Mouse (Mus musculus) MEL (cell line): ENCODE results near the gene Dip2a. TPM values are rescaled to one million over a fixed set of nuclear protein-coding genes. Genes with fewer than 3 reads are reported as not detected.

ENCODE experiments used
- DNase-seq: peaks from one replicate; pipeline ENCODE4 v3.0.0; 2011; ENCODE audit warnings: low read depth, low spot score
- H3K27ac ChIP-seq: 2 replicates; pipeline ENCODE4 v1.5.1; 2012; ENCODE audit warnings: low read depth, mild to moderate bottlenecking, control low read depth, low read length, moderate library complexity; ENCODE audit not compliant: control insufficient read depth
- H3K27me3 ChIP-seq, 2 experiments: fragments of 150-350 bp in 1 of 2; sonication (generic) in 1 of 2; 2 replicates each; pipeline ENCODE4 v1.6.1; 2012; ENCODE audit warnings: low read length in 2 of 2, mild to moderate bottlenecking in 2 of 2, improper control_type of control experiment in 1 of 2, moderate library complexity in 1 of 2; ENCODE audit not compliant: insufficient read depth in 2 of 2, control insufficient read depth in 1 of 2
- H3K36me3 ChIP-seq, 2 experiments: 2 replicates each; pipeline ENCODE4 v1.6.1; 2012 to 2014; ENCODE audit warnings: low read length in 2 of 2, improper control_type of control experiment in 1 of 2, inconsistent platforms in 1 of 2, mild to moderate bottlenecking in 1 of 2; ENCODE audit not compliant: insufficient read depth in 2 of 2, control insufficient read depth in 1 of 2
- H3K4me1 ChIP-seq, 2 experiments: fragments of 150-350 bp in 1 of 2; sonication (generic) in 1 of 2; 2 replicates each; pipeline ENCODE4 v1.6.1; 2012; ENCODE audit warnings: low read length in 2 of 2, improper control_type of control experiment in 1 of 2, mild to moderate bottlenecking in 1 of 2; ENCODE audit not compliant: insufficient read depth in 2 of 2, control insufficient read depth in 1 of 2
- H3K4me3 ChIP-seq, 2 experiments: fragments of 150-350 bp in 1 of 2; sonication (generic) in 1 of 2; 2 replicates each; pipeline ENCODE4 v1.5.1; 2012; ENCODE audit warnings: low read depth in 2 of 2, low read length in 2 of 2, mild to moderate bottlenecking in 2 of 2, moderate library complexity in 2 of 2, control low read depth in 1 of 2, improper control_type of control experiment in 1 of 2; ENCODE audit not compliant: control insufficient read depth in 1 of 2, insufficient read depth in 1 of 2
- H3K79me2 ChIP-seq: 2 replicates; pipeline ENCODE4 v1.6.1; 2012; ENCODE audit warnings: mild to moderate bottlenecking, low read length, moderate library complexity; ENCODE audit not compliant: control insufficient read depth, poor library complexity, insufficient read depth
- H3K9ac ChIP-seq: 2 replicates; pipeline ENCODE4 v1.6.1; 2012; ENCODE audit warnings: low read depth, mild to moderate bottlenecking, control low read depth, low read length, moderate library complexity; ENCODE audit not compliant: control insufficient read depth, poor library complexity, severe bottlenecking
- H3K9me3 ChIP-seq: fragments of 150-350 bp; sonication (generic); replicated peaks from 2 replicates; pipeline ENCODE4 v1.6.1; 2012; ENCODE audit warnings: mild to moderate bottlenecking, low read length, improper control_type of control experiment, moderate library complexity; ENCODE audit not compliant: insufficient read depth
- E2F4 ChIP-seq: IDR thresholded peaks from 2 replicates; pipeline ENCODE4 v1.6.1; 2011; ENCODE audit warnings: low read depth, low read length, improper control_type of control experiment, borderline replicate concordance
- ELF1 ChIP-seq: IDR thresholded peaks from 2 replicates; pipeline ENCODE4 v1.6.1; 2014; ENCODE audit warnings: low read depth, mild to moderate bottlenecking, inconsistent platforms, low read length, improper control_type of control experiment, moderate library complexity
- HCFC1 ChIP-seq: IDR thresholded peaks from 2 replicates; pipeline ENCODE4 v1.6.1; 2012; ENCODE audit warnings: low read depth, mild to moderate bottlenecking, inconsistent platforms, low read length, improper control_type of control experiment, moderate library complexity
- JUND ChIP-seq: IDR thresholded peaks from 2 replicates; pipeline ENCODE4 v1.6.1; 2011; ENCODE audit warnings: low read depth, mild to moderate bottlenecking, improper control_type of control experiment, low read length
- POLR2A ChIP-seq, 2 experiments: IDR thresholded peaks; 2 replicates each; pipeline ENCODE4 v1.6.1; 2011 to 2012; ENCODE audit warnings: low read length in 2 of 2, mild to moderate bottlenecking in 2 of 2, control low read depth in 1 of 2, improper control_type of control experiment in 1 of 2, low read depth in 1 of 2, moderate library complexity in 1 of 2; ENCODE audit not compliant: control insufficient read depth in 1 of 2, insufficient read depth in 1 of 2, poor library complexity in 1 of 2
- RAD21 ChIP-seq: IDR thresholded peaks from 2 replicates; pipeline ENCODE4 v1.6.1; 2011; ENCODE audit warnings: mild to moderate bottlenecking, low read depth, low read length, improper control_type of control experiment
- SIN3A ChIP-seq: IDR thresholded peaks from 2 replicates; pipeline ENCODE4 v1.6.1; 2012; ENCODE audit warnings: low read length, improper control_type of control experiment, inconsistent platforms
- SMC3 ChIP-seq: IDR thresholded peaks from 2 replicates; pipeline ENCODE4 v1.6.1; 2011; ENCODE audit warnings: low read depth, low read length, improper control_type of control experiment
- TAL1 ChIP-seq: IDR thresholded peaks from 2 replicates; pipeline ENCODE4 v1.6.1; 2012; ENCODE audit warnings: mild to moderate bottlenecking, inconsistent platforms, low read length, moderate library complexity, mixed read lengths
- TCF12 ChIP-seq: IDR thresholded peaks from 2 replicates; pipeline ENCODE4 v1.6.1; 2014; ENCODE audit warnings: low read depth, mild to moderate bottlenecking, inconsistent platforms, low read length, improper control_type of control experiment, moderate library complexity
- UBTF ChIP-seq: IDR thresholded peaks from 2 replicates; pipeline ENCODE4 v1.6.1; 2012; ENCODE audit warnings: low read depth, mild to moderate bottlenecking, inconsistent platforms, low read length, improper control_type of control experiment, moderate library complexity, borderline replicate concordance; ENCODE audit not compliant: insufficient read depth
- polyA plus RNA-seq, 2 experiments: library from polyadenylated mRNA; stranded (reverse) in 1 of 2; unstranded in 1 of 2; fragments of >175 nt in 1 of 2; fragments of >200 nt in 1 of 2; gene quantifications; 2 replicates each; pipeline versions ENCODE4 v1.2.1 to v1.2.4; 2012; ENCODE audit warnings: low replicate concordance in 2 of 2, low read depth in 1 of 2; ENCODE audit not compliant: insufficient read length in 2 of 2, insufficient read depth in 1 of 2, missing spikeins in 1 of 2
- total RNA-seq: library from RNA; depleted of rRNA; stranded (reverse); fragments of 300-350 nt; gene quantifications from 2 replicates; pipeline ENCODE4 v1.2.3, GENCODE M21; 2012; rRNA removed

Gene Dip2a
- total and polyA plus RNA-seq, 3 experiments, result 2.6 to 5.7 TPM; not detected in 1

DNA sequence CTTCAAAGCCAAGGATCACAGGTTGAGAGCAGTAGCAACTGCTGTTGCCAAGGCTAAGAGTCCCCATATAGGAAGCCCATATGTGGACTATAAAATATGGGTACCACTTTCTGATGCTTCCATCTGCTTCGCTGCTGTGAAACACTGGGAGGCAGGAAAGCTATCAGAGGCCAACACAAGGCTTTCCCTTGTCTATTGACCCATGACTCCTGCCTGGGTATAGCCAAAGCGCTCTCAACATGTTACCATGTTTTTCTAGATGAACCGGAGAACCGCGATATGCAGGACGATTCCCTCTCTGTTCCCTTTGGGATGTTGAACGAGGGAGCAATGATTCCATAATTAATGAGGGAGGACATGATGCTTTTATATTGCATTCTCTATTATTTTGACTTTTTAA, 134.3 kb downstream of the Dip2a start:
- no peak overlapping the region for H3K9ac ChIP-seq
- H3K36me3 ChIP-seq, result no peaks in the 10 kb centered on the region
- no peak overlapping the region for H3K27ac ChIP-seq
- no peaks in the 10 kb centered on the region for H3K9me3 ChIP-seq
- no peak for DNase-seq
- no peak overlapping the region for H3K4me3 ChIP-seq
- H3K27me3 ChIP-seq, result no peaks in the 10 kb centered on the region
- H3K79me2 ChIP-seq, result no peaks in the 10 kb centered on the region
- H3K4me1 ChIP-seq, result no peaks in the 10 kb centered on the region
- TF ChIP-seq SIN3A (no peak), HCFC1 (no peak), RAD21 (no peak), POLR2A (IDR thresholded peaks at IDR 0.05; ENCODE audit: control insufficient read depth in 1 of 2, insufficient read depth in 1 of 2, low read depth in 1 of 2, low read length in 2 of 2, poor library complexity in 1 of 2) (no peak), JUND (no peak), TCF12 (no peak), ELF1 (no peak), UBTF (no peak), E2F4 (no peak), TAL1 (no peak), SMC3 (no peak)
- TF ChIP-seq, all 39 proteins: peak for 0

Other genes starting within 250 kb of the Dip2a start
- not detected in 2 replicates for gene Slc5a4b, start 234.3 kb downstream of the Dip2a start, total RNA-seq
- gene Slc5a4b, start 234.3 kb downstream of the Dip2a start, polyA plus RNA-seq, result under 1 TPM in 1 of 2 experiments, not detected in 1; 0.03 TPM
- gene Slc5a4a, start 197.8 kb downstream of the Dip2a start, total RNA-seq, result not detected in 2 replicates
- not detected for gene Slc5a4a, start 197.8 kb downstream of the Dip2a start, polyA plus RNA-seq
- 6.7 and 6.8 TPM in 2 replicates for gene Prmt2, start 107.4 kb downstream of the Dip2a start, total RNA-seq
- gene Prmt2, start 107.4 kb downstream of the Dip2a start, polyA plus RNA-seq, result 10 to 100 TPM in 1 of 2 experiments, not detected in 1; 12.6 TPM
- not detected in 2 replicates for gene S100b, start 91.4 kb downstream of the Dip2a start, total RNA-seq
- not detected for gene S100b, start 91.4 kb downstream of the Dip2a start, polyA plus RNA-seq
- not detected in 2 replicates for gene AC141477.1, start 95.2 kb upstream of the Dip2a start, total RNA-seq
- gene AC141477.1, start 95.2 kb upstream of the Dip2a start, polyA plus RNA-seq, result under 1 TPM in 1 of 2 experiments, not detected in 1; 0.70 TPM
- 30.7 and 34.1 TPM in 2 replicates for gene Pcnt, start 97.5 kb upstream of the Dip2a start, total RNA-seq
- gene Pcnt, start 97.5 kb upstream of the Dip2a start, polyA plus RNA-seq, result 10 to 100 TPM; 36.4 to 51.3 TPM
- gene 2610028H24Rik, start 103.8 kb upstream of the Dip2a start, total RNA-seq, result 0.13 and 0.15 TPM in 2 replicates
- under 1 TPM in 1 of 2 experiments, not detected in 1; 0.10 TPM for gene 2610028H24Rik, start 103.8 kb upstream of the Dip2a start, polyA plus RNA-seq
- gene Mcm3ap, start 123.6 kb upstream of the Dip2a start, total RNA-seq, result 38.1 and 39.6 TPM in 2 replicates
- gene Mcm3ap, start 123.6 kb upstream of the Dip2a start, polyA plus RNA-seq, result 10 to 100 TPM in 1 of 2 experiments, not detected in 1; 57.0 TPM
- gene Ybey, start 123.8 kb upstream of the Dip2a start, total RNA-seq, result 4.0 TPM in 2 replicates
- 1 to 10 TPM in 1 of 2 experiments, not detected in 1; 2.6 TPM for gene Ybey, start 123.8 kb upstream of the Dip2a start, polyA plus RNA-seq
- gene Lss, start 186.3 kb upstream of the Dip2a start, total RNA-seq, result 26.3 and 27.5 TPM in 2 replicates
- gene Lss, start 186.3 kb upstream of the Dip2a start, polyA plus RNA-seq, result 10 to 100 TPM; 27.5 to 28.3 TPM
- gene Spatc1l, start 217.0 kb upstream of the Dip2a start, total RNA-seq, result not detected in 2 replicates
- gene Spatc1l, start 217.0 kb upstream of the Dip2a start, polyA plus RNA-seq, result not detected
- not detected in 2 replicates for gene Ftcd, start 230.4 kb upstream of the Dip2a start, total RNA-seq
- not detected for gene Ftcd, start 230.4 kb upstream of the Dip2a start, polyA plus RNA-seq